Mouse (Mus musculus) stomach, embryonic 14.5 days (tissue): ENCODE results near the gene Tas2r125. TPM values are rescaled to one million over a fixed set of nuclear protein-coding genes. Genes with fewer than 3 reads are reported as not detected.
"Not testable (repeated sequence)": the region's sequence is repeated elsewhere in the genome, so short reads cannot be mapped to it uniquely, and the experiment has no call there.

Source experiments
- ATAC-seq: fragments of 200-750 bp; cut with Nextera tagmentation; 2 replicates; pipeline ENCODE4 v1.8.0; 2017; ENCODE audit warnings: low read depth, moderate TSS enrichment; ENCODE audit not compliant: insufficient number of reproducible peaks, insufficient read depth, low FRiP score
- H3K27ac ChIP-seq: fragments of 300-500 bp; sonication (generic); 2 replicates; pipeline ENCODE4 v1.5.1; 2014; ENCODE audit warnings: mild to moderate bottlenecking, low read length, moderate library complexity, mixed read lengths
- H3K27me3 ChIP-seq: fragments of 300-500 bp; sonication (generic); 2 replicates; pipeline ENCODE4 v1.6.1; 2014; ENCODE audit warnings: low read length, control low read depth, mixed read lengths; ENCODE audit not compliant: control insufficient read depth, insufficient read depth
- H3K36me3 ChIP-seq: fragments of 300-500 bp; sonication (generic); 2 replicates; pipeline ENCODE4 v1.6.1; 2014; ENCODE audit warnings: mild to moderate bottlenecking, control low read depth, low read length, moderate library complexity, mixed read lengths; ENCODE audit not compliant: control insufficient read depth, insufficient read depth
- H3K4me1 ChIP-seq: fragments of 300-500 bp; sonication (generic); 2 replicates; pipeline ENCODE4 v1.6.1; 2014; ENCODE audit warnings: low read length, control low read depth, mixed read lengths; ENCODE audit not compliant: control insufficient read depth, insufficient read depth
- H3K4me2 ChIP-seq: fragments of 300-500 bp; sonication (generic); replicated peaks from 2 replicates; pipeline ENCODE4 v1.6.1; 2014; ENCODE audit warnings: low read depth, low read length, control low read depth
- H3K4me3 ChIP-seq: fragments of 300-500 bp; sonication (generic); 2 replicates; pipeline ENCODE4 v1.5.1; 2014; ENCODE audit warnings: low read depth, low read length, control low read depth
- H3K9ac ChIP-seq: fragments of 300-500 bp; sonication (generic); replicated peaks from 2 replicates; pipeline ENCODE4 v1.6.1; 2014; ENCODE audit warnings: low read depth, mild to moderate bottlenecking, control low read depth, low read length, moderate library complexity, mixed read lengths
- H3K9me3 ChIP-seq: fragments of 300-500 bp; sonication (generic); 2 replicates; pipeline ENCODE4 v1.6.1; 2016; ENCODE audit warnings: low read depth, low read length, control low read depth; ENCODE audit not compliant: control insufficient read depth
- WGBS: fragments of 180-500 bp; shearing (Covaris S2); extraction: QIAGEN DNeasy Blood & Tissue Kit; methylation state at CpG from one replicate; pipeline ENCODE4 v1.1.7; 2014; 5-methylcytosine and 5-hydroxymethylcytosine counted together
- polyA plus RNA-seq: library from polyadenylated mRNA; unstranded; fragments of >200 nt; fragmentation: Nextera tagmentation; extraction: Ambion mirVana; gene quantifications from 2 replicates; pipeline ENCODE4 v1.2.1, GENCODE M21; 2014

Tas2r125 gene
- not detected in 2 replicates for polyA plus RNA-seq

DNA sequence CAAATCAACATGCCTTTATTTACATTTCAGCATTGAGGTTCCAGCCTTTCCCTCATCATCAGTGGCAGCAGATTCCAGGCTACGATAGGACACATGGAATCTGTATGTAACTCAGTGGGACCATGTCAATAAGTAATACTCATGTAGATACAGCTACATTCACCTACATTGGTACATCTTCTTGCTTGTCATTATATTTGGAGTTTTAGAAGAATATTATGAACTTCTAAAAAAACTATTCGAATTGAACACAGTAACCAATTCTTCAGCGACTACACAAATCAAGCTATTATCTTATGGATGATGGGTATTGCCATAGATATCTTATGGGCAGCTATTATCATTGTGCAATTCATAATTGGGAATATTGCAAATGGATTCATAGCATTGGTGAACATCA lies at the start of gene Tas2r125:
Tas2r125 (plus strand) TSS at position 301 of the 400 bp plus-strand sequence.
- no peaks in the 10 kb centered on the region for H3K9me3 ChIP-seq
- H3K9ac ChIP-seq, result no peak within 1 kb of the TSS
- ATAC-seq, result no peak
- no peaks in the 10 kb centered on the region for H3K36me3 ChIP-seq
- H3K27me3 ChIP-seq, result no peaks in the 10 kb centered on the region
- no peak within 1 kb of the TSS for H3K4me2 ChIP-seq
- H3K4me1 ChIP-seq, result no peaks in the 10 kb centered on the region
- WGBS, result 82% methylated on average over 3 of the region's 3 CpGs
- H3K4me3 ChIP-seq, result no peak within 1 kb of the TSS
- H3K27ac ChIP-seq, result no peak within 1 kb of the TSS

DNA sequence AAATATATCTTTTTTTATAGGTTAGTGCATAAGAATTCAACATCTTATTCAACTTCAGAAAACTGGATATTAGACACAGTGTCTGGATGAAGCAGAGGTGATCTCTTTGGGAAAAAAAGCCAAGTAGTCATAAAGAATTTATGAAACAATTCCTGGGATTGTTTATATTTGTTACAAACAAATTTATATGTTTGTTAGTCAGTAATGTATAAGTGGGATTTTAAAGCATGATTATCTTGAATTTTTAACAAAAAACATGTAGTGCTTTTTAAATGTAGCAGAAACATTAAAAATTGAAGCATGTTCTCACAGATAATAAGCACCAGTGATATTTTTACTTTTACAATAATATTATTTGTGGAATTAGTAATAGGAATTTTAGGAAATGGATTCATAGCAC lies 41.7 kb upstream of the Tas2r125 start, which contains the start of gene Tas2r110:
Tas2r110 (plus strand) TSS at position 301 of the 400 bp plus-strand sequence.
- no peaks in the 10 kb centered on the region for H3K27me3 ChIP-seq
- no peak for ATAC-seq
- no peaks in the 10 kb centered on the region for H3K4me1 ChIP-seq
- H3K27ac ChIP-seq, result no peak within 1 kb of the TSS
- no peak within 1 kb of the TSS for H3K9ac ChIP-seq
- no peaks in the 10 kb centered on the region for H3K36me3 ChIP-seq
- no peaks in the 10 kb centered on the region for H3K9me3 ChIP-seq
- no peak within 1 kb of the TSS for H3K4me2 ChIP-seq
- no peak within 1 kb of the TSS for H3K4me3 ChIP-seq

DNA sequence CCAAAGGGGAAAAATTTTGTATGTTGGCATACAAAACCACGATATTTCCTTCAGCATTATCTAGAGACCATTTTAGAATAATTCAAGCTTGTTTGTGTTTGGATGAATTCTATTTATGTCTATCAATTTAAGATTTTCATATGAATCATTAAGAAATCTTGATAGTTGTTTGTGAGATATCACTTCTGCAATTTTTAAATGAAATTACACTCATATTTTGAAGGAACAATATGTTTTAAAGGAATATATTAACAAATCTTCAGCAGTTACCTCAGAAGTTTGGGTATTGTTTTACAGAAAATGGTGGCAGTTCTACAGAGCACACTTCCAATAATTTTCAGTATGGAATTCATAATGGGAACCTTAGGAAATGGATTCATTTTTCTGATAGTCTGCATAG lies 16.7 kb upstream of the Tas2r125 start, which contains the start of gene Tas2r113:
Tas2r113 (plus strand) TSS at position 301 of the 400 bp plus-strand sequence.
- Histone ChIP-seq H3K27ac (no peak within 1 kb of the TSS), H3K9me3 (no peaks in the 10 kb centered on the region), H3K9ac (no peak within 1 kb of the TSS), H3K4me2 (no peak within 1 kb of the TSS), H3K36me3 (no peaks in the 10 kb centered on the region), H3K4me3 (no peak within 1 kb of the TSS), H3K4me1 (no peaks in the 10 kb centered on the region), H3K27me3 (no peaks in the 10 kb centered on the region)
- no peak for ATAC-seq
- WGBS, result 65% methylated on average over 1 of the region's 1 CpGs

DNA sequence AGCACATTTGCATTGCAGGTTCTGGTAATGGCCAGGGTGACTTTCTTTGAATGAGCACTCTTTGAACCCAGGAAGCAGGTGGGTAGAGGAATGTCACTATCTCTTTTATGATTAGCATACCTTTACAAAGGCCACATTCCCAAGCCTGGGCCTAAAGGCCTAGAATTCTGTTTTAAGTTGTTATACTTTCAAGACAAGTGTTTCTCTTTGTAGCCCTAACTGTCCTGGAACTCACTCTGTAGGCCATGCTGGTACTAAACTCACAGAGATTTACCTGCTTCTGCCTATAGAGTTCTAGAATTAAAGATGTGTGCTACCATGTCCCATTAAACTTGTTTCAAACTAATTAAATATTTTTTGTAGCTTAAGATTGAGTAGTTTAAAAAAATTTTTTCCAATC lies 31.9 kb downstream of the Tas2r125 start:
- H3K4me3 ChIP-seq, H3K27me3 ChIP-seq, H3K27ac ChIP-seq, H3K4me1 ChIP-seq, H3K4me2 ChIP-seq, H3K9me3 ChIP-seq, ATAC-seq, H3K36me3 ChIP-seq, H3K9ac ChIP-seq: not testable (repeated sequence)

DNA sequence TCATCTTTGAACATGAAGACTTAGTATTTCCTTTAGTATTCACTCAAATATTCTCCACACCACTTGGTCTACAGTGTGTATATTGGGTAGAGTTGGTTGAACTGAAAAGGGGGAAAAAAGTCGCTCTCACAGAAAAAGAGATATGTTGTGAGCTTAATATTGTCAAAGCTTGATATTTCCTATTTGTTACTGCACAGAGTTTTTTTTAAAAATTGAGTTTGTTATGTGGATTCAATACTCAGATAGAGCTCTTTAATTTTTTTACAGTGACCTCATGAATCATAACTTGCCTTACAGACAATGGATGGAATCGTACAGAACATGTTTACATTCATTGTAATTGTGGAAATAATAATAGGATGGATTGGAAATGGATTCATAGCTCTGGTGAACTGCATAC lies 41.4 kb downstream of the Tas2r125 start, which contains the start of gene Tas2r129:
Tas2r129 (plus strand) TSS at position 301 of the 400 bp plus-strand sequence.
- Histone ChIP-seq H3K9me3 (no peaks in the 10 kb centered on the region), H3K9ac (no peak within 1 kb of the TSS), H3K36me3 (no peaks in the 10 kb centered on the region), H3K4me2 (no peak within 1 kb of the TSS), H3K4me1 (no peaks in the 10 kb centered on the region), H3K27ac (no peak within 1 kb of the TSS), H3K4me3 (no peak within 1 kb of the TSS), H3K27me3 (no peaks in the 10 kb centered on the region)
- no peak for ATAC-seq
- 79% methylated on average over 2 of the region's 2 CpGs for WGBS

DNA sequence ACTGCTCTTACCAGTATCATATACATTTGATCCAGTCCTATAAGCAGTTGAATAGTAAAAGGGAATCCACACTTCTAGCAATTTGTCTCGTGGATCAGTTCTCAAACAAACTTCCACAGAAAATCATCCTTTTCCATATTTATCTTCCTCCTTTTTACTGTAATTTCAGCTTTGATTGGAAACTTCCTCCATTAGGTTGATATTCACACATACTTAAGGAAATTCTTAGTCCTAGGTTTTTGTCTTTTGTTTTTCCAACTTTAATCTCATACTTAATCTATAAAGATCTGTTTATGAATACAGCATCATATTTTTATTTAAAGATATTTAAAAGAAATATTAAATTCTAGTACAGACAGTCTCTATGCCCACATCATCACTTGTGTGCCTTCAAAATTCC lies 48.4 kb downstream of the Tas2r125 start, which contains the start of gene Tas2r131:
Tas2r131 (minus strand) TSS at position 101 of the 400 bp plus-strand sequence.
- 71% methylated on average over 1 of the region's 1 CpGs for WGBS
- no peaks in the 10 kb centered on the region for H3K9me3 ChIP-seq
- no peaks in the 10 kb centered on the region for H3K4me1 ChIP-seq
- no peak within 1 kb of the TSS for H3K9ac ChIP-seq
- H3K36me3 ChIP-seq, result no peaks in the 10 kb centered on the region
- ATAC-seq, result no peak
- no peaks in the 10 kb centered on the region for H3K27me3 ChIP-seq
- H3K27ac ChIP-seq, result no peak within 1 kb of the TSS
- H3K4me3 ChIP-seq, result no peak within 1 kb of the TSS
- no peak within 1 kb of the TSS for H3K4me2 ChIP-seq

Other genes with a start within 250 kb of the Tas2r125 start
- gene Tas2r121, start 208.6 kb upstream of the Tas2r125 start, polyA plus RNA-seq, result not detected in 2 replicates
- gene Tas2r122, start 197.7 kb upstream of the Tas2r125 start, polyA plus RNA-seq, result not detected in 2 replicates
- not detected in 2 replicates for gene Tas2r115, start 171.6 kb upstream of the Tas2r125 start, polyA plus RNA-seq
- not detected in 2 replicates for gene Tas2r124, start 154.9 kb upstream of the Tas2r125 start, polyA plus RNA-seq
- not detected in 2 replicates for gene Tas2r102, start 147.5 kb upstream of the Tas2r125 start, polyA plus RNA-seq
- not detected in 2 replicates for gene Tas2r136, start 131.5 kb upstream of the Tas2r125 start, polyA plus RNA-seq
- gene Tas2r117, start 106.8 kb upstream of the Tas2r125 start, polyA plus RNA-seq, result not detected in 2 replicates
- not detected in 2 replicates for gene Tas2r123, start 62.5 kb upstream of the Tas2r125 start, polyA plus RNA-seq
- not detected in 2 replicates for gene Tas2r116, start 54.2 kb upstream of the Tas2r125 start, polyA plus RNA-seq
- gene Tas2r110, start 41.6 kb upstream of the Tas2r125 start, polyA plus RNA-seq, result not detected in 2 replicates
- gene Tas2r113, start 16.6 kb upstream of the Tas2r125 start, polyA plus RNA-seq, result not detected in 2 replicates
- not detected in 2 replicates for gene Tas2r129, start 41.5 kb downstream of the Tas2r125 start, polyA plus RNA-seq
- gene Tas2r131, start 48.3 kb downstream of the Tas2r125 start, polyA plus RNA-seq, result not detected in 2 replicates
- gene Tas2r109, start 71.3 kb downstream of the Tas2r125 start, polyA plus RNA-seq, result not detected in 2 replicates
- gene Tas2r103, start 127.5 kb downstream of the Tas2r125 start, polyA plus RNA-seq, result not detected in 2 replicates
- not detected in 2 replicates for gene Tas2r140, start 146.2 kb downstream of the Tas2r125 start, polyA plus RNA-seq
- 80.4 and 86.0 TPM in 2 replicates for gene Smim10l1, start 195.3 kb downstream of the Tas2r125 start, polyA plus RNA-seq